In genomic region chr3:146683095-146683494, GRCm38 (mm10) we compare ENCODE assay signal across 15 mouse cellular contexts. TPM values are rescaled to one million over a fixed set of nuclear protein-coding genes. Genes with fewer than 3 reads are reported as not detected.
A peak's percentile ranks its signal among the peaks of the same experiment; 100 is the strongest.
DNase-seq lines count a peak whose midpoint lies in the region; ATAC-seq lines count a peak whose summit lies in the region.
"Had no signal": no experiment of that assay in that cellular context is flagged by ENCODE, and none has a peak within 500 bp of the region (broad histone marks: within the 10 kb centered on the region; RNA-seq: fewer than 3 reads in every experiment).

No protein-coding gene starts in this region.

- H3K9me3 ChIP-seq in heart, embryonic 12.5 days (replicated peaks): no peaks in the 10 kb centered on the region
- no peaks in the 10 kb centered on the region for H3K9me3 ChIP-seq in liver, embryonic 12.5 days (replicated peaks)
- H3K9me3 ChIP-seq: hindbrain, embryonic 13.5 days had no signal

- ATAC-seq in heart, embryonic 12.5 days (ENCODE audit: insufficient number of reproducible peaks, low FRiP score): no peak
- no peak for ATAC-seq in liver, embryonic 12.5 days

- peak overlapping the region; percentile 86 for H3K27ac ChIP-seq in heart, embryonic 12.5 days (ENCODE audit: poor library complexity, severe bottlenecking)
- H3K27ac ChIP-seq in liver, embryonic 12.5 days: no peak overlapping the region

- intact Hi-C loops in heart, postnatal 10 days (cut with DNase I): loop anchor here (5.0 kb wide), 1 partner anchor 116 kb away; no protein-coding TSS in a partner anchor

- 0 out of 2 replicates have a peak overlapping the region, but pooled peaks have one; percentile 66 for H3K9ac ChIP-seq in heart, embryonic 12.5 days
- H3K9ac ChIP-seq in liver, embryonic 12.5 days: no peak overlapping the region
- H3K9ac ChIP-seq: hindbrain, embryonic 13.5 days had no signal

- H3K36me3 ChIP-seq in heart, embryonic 12.5 days: no peaks in the 10 kb centered on the region
- H3K36me3 ChIP-seq in liver, embryonic 12.5 days: no peaks in the 10 kb centered on the region
- H3K36me3 ChIP-seq: hindbrain, embryonic 13.5 days had no signal

- no peak for DNase-seq in heart, postnatal 10 days
- DNase-seq in liver (no peak), MEL-GATA-1-ER (ENCODE audit: extremely low read depth, low read depth) (peak; percentile 23)
- DNase-seq in naive thymus-derived CD4-positive, alpha-beta T cell, adult 2 months (ENCODE audit: low read depth): peak; percentile 28
- DNase-seq in adrenal gland, postnatal 14 days: no peak
- DNase-seq: adrenal gland, postnatal 36 days; cerebellum, adult 9-10 months; gastrocnemius, postnatal 14 days; midbrain, embryonic 14.5 days had no signal

- H3K27me3 ChIP-seq in heart, embryonic 12.5 days (replicated peaks): no peaks in the 10 kb centered on the region
- peaks cover 35% of the 10 kb centered on the region for H3K27me3 ChIP-seq in liver, embryonic 12.5 days (replicated peaks)

- H3K4me1 ChIP-seq in heart, embryonic 12.5 days (replicated peaks): peaks cover 50% of the 10 kb centered on the region
- H3K4me1 ChIP-seq in liver, embryonic 12.5 days: peaks cover 26% of the 10 kb centered on the region

- WGBS in heart, embryonic 12.5 days: 61% methylated on average over 2 of the region's 2 CpGs
- 34% methylated on average over 2 of the region's 2 CpGs for WGBS in liver, embryonic 12.5 days (ENCODE audit: insufficient replicate concordance)

- 0 out of 2 replicates have a peak overlapping the region, but pooled peaks have one; percentile 61 for H3K4me2 ChIP-seq in heart, embryonic 12.5 days
- peak overlapping the region; percentile 33; the same call in 1 of the 2 replicates for H3K4me2 ChIP-seq in liver, embryonic 12.5 days

- H3K4me3 ChIP-seq in heart, embryonic 12.5 days: no peak overlapping the region
- H3K4me3 ChIP-seq in liver, embryonic 12.5 days: no peak overlapping the region

RNA-seq across cellular contexts. Expression of gene Samd13, which starts 2.3 kb away (rescaled TPM):
- polyA plus RNA-seq in heart, embryonic 12.5 days (2016; fragmentation: Nextera tagmentation; extraction: Ambion mirVana): 2.0 and 2.1 TPM in 2 replicates
- 1 to 10 TPM; 1.8 TPM for total RNA-seq in heart, postnatal 10 days (2021)
- 0.32 and 0.46 TPM in 2 replicates for polyA plus RNA-seq in liver, embryonic 12.5 days (2016; fragmentation: Nextera tagmentation; extraction: Ambion mirVana)
- 0.82 and 0.83 TPM in 2 replicates for total RNA-seq in adrenal gland, postnatal 14 days (2021)
- polyA plus RNA-seq: midbrain, embryonic 14.5 days had no signal

RNA-seq across cellular contexts. Expression of gene 4930503B20Rik, which starts 32.0 kb away (rescaled TPM):
- polyA plus RNA-seq in heart, embryonic 12.5 days (2016; fragmentation: Nextera tagmentation; extraction: Ambion mirVana): not detected in 2 replicates
- not detected for total RNA-seq in heart, postnatal 10 days (2021)
- not detected in 2 replicates for polyA plus RNA-seq in liver, embryonic 12.5 days (2016; fragmentation: Nextera tagmentation; extraction: Ambion mirVana)
- not detected in 2 replicates for total RNA-seq in adrenal gland, postnatal 14 days (2021)
- total RNA-seq: adrenal gland, postnatal 36 days; gastrocnemius, postnatal 14 days; left cerebral cortex, postnatal 36 days had no signal
- polyA plus RNA-seq: activated CD4-positive, CD25-positive, alpha-beta regulatory T cell, adult 4 months; hindbrain, embryonic 13.5 days; midbrain, embryonic 14.5 days; neural tube, embryonic 11.5 days had no signal

Comparison
In these comparisons a context has a peak if more than half of its experiments do, and no peak if none do; other contexts are left out.
1. DNase-seq: peak in MEL-GATA-1-ER (single experiment) and naive thymus-derived CD4-positive, alpha-beta T cell, adult 2 months (single experiment); none in heart, postnatal 10 days (0 of 2), liver (single experiment) and adrenal gland, postnatal 14 days (single experiment).